Mouse (Mus musculus) CH12.LX (cell line): ENCODE results near the gene Amh. TPM values are rescaled to one million over a fixed set of nuclear protein-coding genes. Genes with fewer than 3 reads are reported as not detected.

Source experiments
- DNase-seq: peaks from one replicate; pipeline ENCODE4 v3.0.0-alpha.2; 2013; ENCODE audit errors: extremely low read depth
- H3K27ac ChIP-seq: 2 replicates; pipeline ENCODE4 v1.5.1; 2012; ENCODE audit warnings: low read depth, mild to moderate bottlenecking, control low read depth, moderate library complexity; ENCODE audit not compliant: insufficient read depth
- H3K27me3 ChIP-seq: replicated peaks from 2 replicates; pipeline ENCODE3; 2012; ENCODE audit warnings: inconsistent platforms
- H3K36me3 ChIP-seq, 2 experiments: replicated peaks in 1 of 2; 2 replicates each; pipeline versions ENCODE3 to v1.6.1; 2012; ENCODE audit warnings: inconsistent platforms in 1 of 2, low read length in 1 of 2, mild to moderate bottlenecking in 1 of 2, mixed read lengths in 1 of 2, moderate library complexity in 1 of 2; ENCODE audit not compliant: control insufficient read depth in 1 of 2, insufficient read depth in 1 of 2
- H3K4me1 ChIP-seq, 2 experiments: 2 replicates each; pipeline ENCODE4 v1.6.1; 2012; ENCODE audit warnings: inconsistent platforms in 1 of 2, moderate library complexity in 1 of 2; ENCODE audit not compliant: insufficient read depth in 2 of 2, control insufficient read depth in 1 of 2
- H3K4me2 ChIP-seq: 2 replicates; pipeline ENCODE4 v1.6.1; 2012; ENCODE audit warnings: low read depth, mild to moderate bottlenecking, control low read depth; ENCODE audit not compliant: poor library complexity, insufficient read depth, severe bottlenecking
- H3K4me3 ChIP-seq, 3 experiments: fragments of 150-350 bp in 1 of 3; sonication (generic) in 1 of 3; replicated peaks in 1 of 3; 2 replicates each; pipeline versions ENCODE3 to v1.5.1; 2011 to 2012; ENCODE audit warnings: low read depth in 2 of 3, low read length in 2 of 3, mild to moderate bottlenecking in 2 of 3, moderate library complexity in 2 of 3, control low read depth in 1 of 3, improper control_type of control experiment in 1 of 3, inconsistent platforms in 1 of 3, mixed read lengths in 1 of 3; ENCODE audit not compliant: poor library complexity in 1 of 3
- H3K79me2 ChIP-seq: replicated peaks from 2 replicates; pipeline ENCODE4 v1.6.1; 2012; ENCODE audit warnings: mild to moderate bottlenecking, moderate library complexity; ENCODE audit not compliant: control insufficient read depth, poor library complexity, insufficient read depth, severe bottlenecking; ENCODE audit errors: extremely low read depth
- H3K9ac ChIP-seq: 2 replicates; pipeline ENCODE4 v1.6.1; 2012; ENCODE audit warnings: low read depth, mild to moderate bottlenecking, control low read depth, moderate library complexity; ENCODE audit not compliant: insufficient read depth
- H3K9me3 ChIP-seq: replicated peaks from 2 replicates; pipeline ENCODE3; 2012; ENCODE audit warnings: low read length, inconsistent platforms, mixed read lengths
- BHLHE40 ChIP-seq: IDR thresholded peaks from 2 replicates; pipeline ENCODE4 v1.6.1; 2011; ENCODE audit warnings: mild to moderate bottlenecking, low read depth, low read length, improper control_type of control experiment
- IRF4 ChIP-seq: IDR thresholded peaks from 2 replicates; pipeline ENCODE4 v1.6.1; 2014; ENCODE audit warnings: low read depth, mild to moderate bottlenecking, inconsistent platforms, low read length, improper control_type of control experiment
- JUND ChIP-seq: conservative IDR thresholded peaks from 2 replicates; pipeline ENCODE4 v1.6.1; 2011; ENCODE audit warnings: low read depth, low read length, improper control_type of control experiment
- MXI1 ChIP-seq: IDR thresholded peaks from 2 replicates; pipeline ENCODE4 v1.6.1; 2011; ENCODE audit warnings: mild to moderate bottlenecking, low read depth, low read length, improper control_type of control experiment
- NELFE ChIP-seq: IDR thresholded peaks from 2 replicates; pipeline ENCODE4 v1.6.1; 2011; ENCODE audit warnings: low read depth, low read length, improper control_type of control experiment
- PAX5 ChIP-seq: IDR thresholded peaks from 2 replicates; pipeline ENCODE4 v1.6.1; 2012; ENCODE audit warnings: low read length, inconsistent platforms, mixed read lengths
- POLR2AphosphoS2 ChIP-seq: IDR thresholded peaks from 2 replicates; pipeline ENCODE4 v1.6.1; 2011; ENCODE audit warnings: low read depth, low read length, improper control_type of control experiment
- RCOR1 ChIP-seq: conservative IDR thresholded peaks from 2 replicates; pipeline ENCODE4 v1.6.1; 2012; ENCODE audit warnings: low read depth, mild to moderate bottlenecking, inconsistent platforms, low read length, improper control_type of control experiment
- SIN3A ChIP-seq: IDR thresholded peaks from 2 replicates; pipeline ENCODE4 v1.6.1; 2012; ENCODE audit warnings: low read length, improper control_type of control experiment, inconsistent platforms
- USF2 ChIP-seq: conservative IDR thresholded peaks from 2 replicates; pipeline ENCODE4 v1.6.1; 2011; ENCODE audit warnings: low read depth, low read length, improper control_type of control experiment
- ZMIZ1 ChIP-seq: IDR thresholded peaks from 2 replicates; pipeline ENCODE4 v1.6.1; 2012; ENCODE audit warnings: low read depth, mild to moderate bottlenecking, inconsistent platforms, low read length, improper control_type of control experiment
- dilution Hi-C: fragments of 300-500 bp; cut with MboI; formaldehyde crosslinking; loops from 2 replicates; pipeline ENCODE4 v1.14.3; 2020; ENCODE audit warnings: low sequenced_read_pairs; ENCODE audit not compliant: extremely low pct_unique_long_range_greater_than_20kb, extremely low pct_ligation_motif_present
- in situ Hi-C: fragments of 300-500 bp; cut with MboI; formaldehyde crosslinking; loops from 3 replicates; pipeline ENCODE4 v1.14.3; 2019; ENCODE audit warnings: low sequenced_read_pairs, low pct_ligation_motif_present, low pct_unique_long_range_greater_than_20kb, mixed read lengths
- polyA plus RNA-seq: library from polyadenylated mRNA; unstranded; fragments of >175 nt; gene quantifications from 2 replicates; pipeline ENCODE4 v1.2.1, GENCODE M21; 2012; ENCODE audit warnings: low read depth; ENCODE audit not compliant: insufficient read length
- total RNA-seq, 2 experiments: library from RNA; depleted of rRNA; stranded (reverse); fragments of 300-350 nt in 1 of 2; fragments of >200 nt in 1 of 2; gene quantifications; 2 replicates each; pipeline ENCODE4 v1.2.3; 2012 to 2014

Gene Amh
- total RNA-seq (2012; rRNA removed), result 0.59 and 0.71 TPM in 2 replicates
- total RNA-seq (2014; rRNA removed), result 0.43 TPM in 1 of 2 replicates, not detected in the other
- polyA plus RNA-seq, result 0.78 and 1.1 TPM in 2 replicates

- no peak within 1 kb of the TSS for H3K27ac ChIP-seq
- no peak for DNase-seq
- no peak within 1 kb of the TSS for H3K4me3 ChIP-seq
- peaks cover 61 to 86% of the 10 kb centered on the region in 2 experiments for H3K36me3 ChIP-seq
- in situ Hi-C loops, result loop anchor here (10.0 kb wide), 1 partner anchor 190 kb away; no protein-coding TSS in a partner anchor
- peaks cover 5% of the 10 kb centered on the region for H3K9me3 ChIP-seq
- peaks cover 6 to 13% of the 10 kb centered on the region in 2 experiments for H3K4me1 ChIP-seq
- TF ChIP-seq USF2 (no peak), SIN3A (no peak), PAX5 (no peak)
- TF ChIP-seq, all 38 proteins: peak for 0
- Histone ChIP-seq H3K9ac (no peak within 1 kb of the TSS), H3K79me2 (peaks cover 19% of the 10 kb centered on the region), H3K4me2 (no peak within 1 kb of the TSS), H3K27me3 (no peaks in the 10 kb centered on the region)
- dilution Hi-C loops, result no loop called here
These were observed at the start of gene Amh for GRCm38 (mm10) chr10:80804916-80805315. Gene Amh (plus strand): TSS chr10:80805243.

DNA sequence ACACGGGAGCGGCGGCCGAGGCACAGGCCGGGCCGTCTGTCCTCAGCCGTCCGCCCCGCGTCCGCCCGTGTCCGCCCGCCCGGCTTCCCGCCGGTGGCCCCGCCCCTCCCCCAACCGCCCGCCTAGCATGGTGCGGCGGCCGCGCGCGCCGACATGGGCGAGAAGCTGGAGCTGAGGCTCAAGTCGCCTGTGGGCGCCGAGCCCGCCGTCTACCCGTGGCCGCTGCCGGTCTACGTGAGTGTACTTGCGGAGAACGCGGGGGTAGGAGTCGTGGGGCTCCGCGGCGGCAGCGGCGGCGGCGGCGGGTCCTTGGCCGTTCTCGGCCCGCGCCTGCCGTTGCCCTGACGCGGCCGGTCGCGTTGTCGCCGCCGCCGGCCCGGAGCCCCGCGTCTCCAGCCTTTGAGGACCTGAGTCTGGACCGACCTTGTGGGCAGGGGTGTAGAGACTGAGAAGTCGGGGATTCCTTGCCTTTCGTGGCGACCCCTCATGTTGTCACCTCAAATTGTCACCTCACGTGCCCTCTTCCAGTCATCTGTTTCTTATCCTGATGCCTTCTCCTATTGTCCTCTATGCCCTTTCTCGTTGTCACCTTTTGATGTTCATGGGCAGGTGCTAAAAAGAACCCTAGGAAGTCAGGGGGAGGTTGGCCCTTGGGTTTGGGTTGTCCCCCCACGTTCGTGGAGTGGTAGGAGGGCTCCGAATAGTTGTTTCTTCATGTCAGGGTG, 49.6 kb upstream of the Amh start:
- Histone ChIP-seq H3K27me3 (no peaks in the 10 kb centered on the region), H3K4me3 (peak overlapping the region; percentile 93 to 98 (median 96)), H3K79me2 (peaks cover 52% of the 10 kb centered on the region), H3K9ac (peak overlapping the region; percentile 96), H3K27ac (peak overlapping the region; percentile 38)
- dilution Hi-C loops (no loop called here), in situ Hi-C loops (no loop called here)
- TF ChIP-seq RCOR1 (no peak), POLR2AphosphoS2 (no peak), IRF4 (no peak), ZMIZ1 (no peak; the same call in 1 of the 2 replicates), BHLHE40 (peak; percentile 63), SIN3A (peak; percentile 38; the same call in 1 of the 2 replicates)
- TF ChIP-seq, all 38 proteins: peak for 2
- Histone ChIP-seq H3K36me3 (peaks cover 0 to 22% of the 10 kb centered on the region in 2 experiments), H3K9me3 (no peaks in the 10 kb centered on the region), H3K4me2 (peak overlapping the region; percentile 52), H3K4me1 (peaks cover 28 to 57% of the 10 kb centered on the region in 2 experiments)
- no peak for DNase-seq

DNA sequence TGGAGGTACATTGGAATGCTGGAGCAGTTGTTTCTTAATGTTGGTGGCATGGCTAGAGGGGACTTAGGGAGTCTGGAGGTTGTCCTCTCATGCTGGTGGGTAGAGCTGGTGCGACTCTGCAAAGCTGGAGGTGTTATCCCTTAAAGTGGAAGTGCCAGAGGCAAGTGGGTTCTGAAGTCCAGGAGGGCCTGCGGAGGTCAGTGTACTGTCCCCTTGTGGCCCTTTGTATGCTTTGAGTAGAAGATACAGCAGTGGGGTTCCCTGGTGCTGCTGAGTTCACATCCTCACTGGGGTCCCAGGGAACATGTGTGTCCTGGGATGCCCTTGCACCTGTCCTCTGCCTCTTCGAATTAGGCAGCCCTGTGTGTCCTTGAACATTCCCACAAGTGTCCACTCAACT, 48.9 kb upstream of the Amh start:
- H3K4me2 ChIP-seq, result peak overlapping the region; percentile 52
- H3K4me1 ChIP-seq, result peaks cover 28 to 63% of the 10 kb centered on the region in 2 experiments
- TF ChIP-seq NELFE, result no peak
- 0 out of 2 replicates have a peak, but pooled peaks have one; percentile 33 for TF ChIP-seq MXI1
- TF ChIP-seq JUND, result no peak
- no peaks in the 10 kb centered on the region for H3K27me3 ChIP-seq
- no peaks in the 10 kb centered on the region for H3K9me3 ChIP-seq
- in situ Hi-C loops, result no loop called here
- dilution Hi-C loops, result no loop called here
- H3K9ac ChIP-seq, result peak overlapping the region; percentile 96
- H3K27ac ChIP-seq, result no peak overlapping the region
- H3K36me3 ChIP-seq, result peaks cover 0 to 26% of the 10 kb centered on the region in 2 experiments
- DNase-seq, result no peak
- H3K79me2 ChIP-seq, result peaks cover 59% of the 10 kb centered on the region
- H3K4me3 ChIP-seq, result peak overlapping the region; percentile 93 to 98 (median 96)
